Mouse (Mus musculus) Muller cell, postnatal 12 days (primary cell): ENCODE data around the gene 1700067K01Rik.

Experiments
- DNase-seq: peaks from one replicate; pipeline ENCODE4 v3.0.0-alpha.2; 2015; ENCODE audit errors: inconsistent ontology term

1700067K01Rik gene

GRCm38 (mm10) chr8:84010625-84011611 lies 9.6 kb downstream of the 1700067K01Rik start:
- peak; percentile 77 for DNase-seq

GRCm38 (mm10) chr8:84011705-84012498 lies 10.6 kb downstream of the 1700067K01Rik start, which contains the start of gene 2210011C24Rik:
Gene 2210011C24Rik (minus strand): TSS chr8:84012171.
- no peak for DNase-seq

GRCm38 (mm10) chr8:84012499-84013165 lies 11.3 kb downstream of the 1700067K01Rik start:
- DNase-seq: peak; percentile 37

GRCm38 (mm10) chr8:84015833-84016232 lies 14.5 kb downstream of the 1700067K01Rik start:
- no peak for DNase-seq

GRCm38 (mm10) chr8:84019738-84020137 lies 18.4 kb downstream of the 1700067K01Rik start:
- DNase-seq: no peak

GRCm38 (mm10) chr8:84021096-84021495 lies 19.8 kb downstream of the 1700067K01Rik start, which contains the start of gene Palm3:
Gene Palm3 (plus strand): TSS chr8:84021471.
- DNase-seq: no peak

- DNase-seq: peak; percentile 52
These were observed 20.3 kb downstream of the 1700067K01Rik start for GRCm38 (mm10) chr8:84021569-84021968.

GRCm38 (mm10) chr8:84023085-84023484 lies 21.8 kb downstream of the 1700067K01Rik start:
- peak; percentile 55 for DNase-seq

- no peak for DNase-seq
These were observed 22.3 kb downstream of the 1700067K01Rik start for GRCm38 (mm10) chr8:84023631-84024030.

- DNase-seq: no peak
These were observed 22.9 kb downstream of the 1700067K01Rik start for GRCm38 (mm10) chr8:84024171-84024570.

GRCm38 (mm10) chr8:84025863-84026262 lies 24.6 kb downstream of the 1700067K01Rik start:
- DNase-seq: peak; percentile 52

GRCm38 (mm10) chr8:84027449-84027848 lies 26.1 kb downstream of the 1700067K01Rik start:
- DNase-seq: no peak

- no peak for DNase-seq
These were observed 28.0 kb downstream of the 1700067K01Rik start for GRCm38 (mm10) chr8:84029272-84029671.

- DNase-seq: peak; percentile 52
These were observed 31.5 kb downstream of the 1700067K01Rik start for GRCm38 (mm10) chr8:84032777-84033176.

GRCm38 (mm10) chr8:84038015-84038414 lies 36.7 kb downstream of the 1700067K01Rik start:
- no peak for DNase-seq

- peak; percentile 48 for DNase-seq
These were observed 37.7 kb downstream of the 1700067K01Rik start for GRCm38 (mm10) chr8:84039050-84039449.

- peak; percentile 61 for DNase-seq
These were observed 41.0 kb downstream of the 1700067K01Rik start, which contains the start of gene Il27ra for GRCm38 (mm10) chr8:84042066-84042947. Gene Il27ra (minus strand): TSS chr8:84042589.

GRCm38 (mm10) chr8:84042948-84043342 lies 41.6 kb downstream of the 1700067K01Rik start:
- no peak for DNase-seq

- DNase-seq: no peak
These were observed 42.8 kb downstream of the 1700067K01Rik start for GRCm38 (mm10) chr8:84044103-84044502.

GRCm38 (mm10) chr8:84044900-84045299 lies 43.6 kb downstream of the 1700067K01Rik start, which contains the start of gene Rln3:
Gene Rln3 (minus strand): TSS chr8:84045000.
- no peak for DNase-seq
